Mouse (Mus musculus): ENCODE data around the gene Lrrc28. TPM values are rescaled to one million over a fixed set of nuclear protein-coding genes. Genes with fewer than 3 reads are reported as not detected.

The Lrrc28 gene
- polyA plus RNA-seq, 1 experiment from 2014 or later, result 26.3 TPM

DNA sequence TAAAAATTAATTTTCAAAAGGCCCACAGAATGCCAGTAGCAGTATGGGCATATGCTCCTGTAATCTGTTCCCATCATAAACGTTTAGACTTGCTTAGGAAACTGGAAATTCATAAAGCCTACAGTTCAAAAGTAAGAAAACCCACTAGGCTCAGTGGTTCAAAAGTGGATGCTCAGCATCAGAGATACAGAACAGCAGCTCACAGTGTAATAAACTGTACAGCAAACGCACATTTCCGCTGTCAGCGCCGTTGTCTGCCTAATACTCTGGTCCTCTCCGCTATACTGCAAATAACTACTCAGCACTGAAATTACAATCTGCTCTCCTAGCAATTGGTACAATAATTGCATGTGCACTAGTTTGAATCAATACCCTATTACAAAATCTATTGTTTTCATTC, 67.0 kb downstream of the Lrrc28 start:
- no peaks in the 10 kb centered on the region for H3K27me3 ChIP-seq (ENCODE audit: control insufficient read depth, insufficient read depth, low read length)
- no peak overlapping the region for H3K4me2 ChIP-seq (replicated peaks; ENCODE audit: low read depth, low read length)
- no peak overlapping the region for H3K9ac ChIP-seq (ENCODE audit: low read depth, low read length)
- ATAC-seq (ENCODE audit: low FRiP score) (no peak), DNase-seq (ENCODE audit: low spot score) (no peak)
- H3K36me3 ChIP-seq (ENCODE audit: control insufficient read depth, insufficient read depth, low read length), result no peaks in the 10 kb centered on the region
- no peak overlapping the region for H3K27ac ChIP-seq (ENCODE audit: low read depth, low read length)
- H3K4me1 ChIP-seq (replicated peaks; ENCODE audit: control insufficient read depth, insufficient read depth, low read length), result no peaks in the 10 kb centered on the region
- H3K9me3 ChIP-seq (ENCODE audit: control insufficient read depth, low read length), result no peaks in the 10 kb centered on the region
- no peak overlapping the region for H3K4me3 ChIP-seq (ENCODE audit: low read depth, low read length)
- 94% methylated on average over 6 of the region's 6 CpGs for WGBS

DNA sequence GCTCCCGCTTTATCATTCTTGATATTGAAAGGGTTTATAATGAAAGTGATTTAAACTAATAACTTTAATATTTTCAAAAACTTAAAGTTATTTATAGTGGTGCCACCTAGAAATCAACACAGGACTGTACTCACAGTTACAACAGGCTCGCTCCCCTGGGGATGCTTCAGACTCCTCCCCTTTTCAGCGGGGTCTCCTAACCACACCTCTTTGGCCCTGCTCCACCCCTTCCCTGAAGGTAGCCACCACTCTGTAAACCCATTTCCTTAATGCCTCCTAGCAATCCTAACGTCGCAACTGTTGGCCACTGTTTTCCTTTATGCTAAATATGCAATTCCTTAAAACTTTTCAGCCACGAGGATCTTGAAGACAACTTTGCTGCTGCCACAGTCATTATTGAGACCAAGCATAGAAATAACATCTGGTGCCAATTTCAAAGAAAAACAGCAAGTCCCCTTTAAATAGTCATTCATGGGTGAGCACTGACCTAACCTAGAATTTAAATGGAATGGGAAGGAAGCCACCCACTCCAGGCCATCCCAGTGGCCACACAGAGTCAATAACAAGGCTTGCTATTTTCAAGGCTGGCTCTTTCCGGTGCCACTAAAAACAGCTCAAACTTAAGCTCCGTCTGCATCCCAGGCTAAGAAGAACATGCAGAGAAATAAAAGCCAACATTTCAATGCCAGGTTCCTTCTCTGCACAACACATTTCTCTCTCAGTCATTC, 78.4 kb downstream of the Lrrc28 start:
- H3K4me3 ChIP-seq (ENCODE audit: low read depth, low read length), result no peak overlapping the region
- ATAC-seq (ENCODE audit: low FRiP score) (no peak), DNase-seq (ENCODE audit: low spot score) (no peak)
- WGBS, result 68% methylated on average over 8 of the region's 8 CpGs
- no peaks in the 10 kb centered on the region for H3K4me1 ChIP-seq (replicated peaks; ENCODE audit: control insufficient read depth, insufficient read depth, low read length)
- no peaks in the 10 kb centered on the region for H3K36me3 ChIP-seq (ENCODE audit: control insufficient read depth, insufficient read depth, low read length)
- no peak overlapping the region for H3K9ac ChIP-seq (ENCODE audit: low read depth, low read length)
- no peaks in the 10 kb centered on the region for H3K9me3 ChIP-seq (ENCODE audit: control insufficient read depth, low read length)
- no peak overlapping the region for H3K27ac ChIP-seq (ENCODE audit: low read depth, low read length)
- no peaks in the 10 kb centered on the region for H3K27me3 ChIP-seq (ENCODE audit: control insufficient read depth, insufficient read depth, low read length)
- no peak overlapping the region for H3K4me2 ChIP-seq (replicated peaks; ENCODE audit: low read depth, low read length)

DNA sequence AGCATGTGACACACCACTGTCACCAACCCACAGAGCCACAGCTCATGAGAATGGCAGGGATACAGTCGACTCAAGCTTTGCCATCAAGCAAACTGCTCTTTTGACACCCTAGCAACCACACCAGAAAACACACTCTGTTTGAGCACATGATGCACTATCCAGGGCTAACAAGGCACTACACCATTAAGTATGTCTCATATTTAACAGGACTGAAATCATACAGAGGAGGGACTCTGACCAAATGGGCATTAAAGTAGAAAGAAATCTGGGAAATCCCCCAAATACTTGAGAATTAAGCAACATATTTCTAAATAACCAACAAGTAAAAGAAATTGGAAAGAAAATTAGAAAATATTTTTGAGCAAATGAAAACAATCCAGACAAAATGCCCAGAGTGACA, 79.9 kb downstream of the Lrrc28 start:
- H3K27ac ChIP-seq (ENCODE audit: low read depth, low read length), result no peak overlapping the region
- H3K4me3 ChIP-seq (ENCODE audit: low read depth, low read length), result no peak overlapping the region
- ATAC-seq (ENCODE audit: low FRiP score) (no peak), DNase-seq (ENCODE audit: low spot score) (no peak)
- no peaks in the 10 kb centered on the region for H3K36me3 ChIP-seq (ENCODE audit: control insufficient read depth, insufficient read depth, low read length)
- no peak overlapping the region for H3K9ac ChIP-seq (ENCODE audit: low read depth, low read length)
- WGBS, result 77% methylated on average over 1 of the region's 1 CpGs
- no peaks in the 10 kb centered on the region for H3K9me3 ChIP-seq (ENCODE audit: control insufficient read depth, low read length)
- H3K4me1 ChIP-seq (replicated peaks; ENCODE audit: control insufficient read depth, insufficient read depth, low read length), result no peaks in the 10 kb centered on the region
- no peaks in the 10 kb centered on the region for H3K27me3 ChIP-seq (ENCODE audit: control insufficient read depth, insufficient read depth, low read length)
- no peak overlapping the region for H3K4me2 ChIP-seq (replicated peaks; ENCODE audit: low read depth, low read length)

GRCm38 (mm10) chr7:67562176-67562575, 82.9 kb downstream of the Lrrc28 start:
- Histone ChIP-seq H3K27me3 (ENCODE audit: control insufficient read depth, insufficient read depth, low read length) (no peaks in the 10 kb centered on the region), H3K9ac (ENCODE audit: low read depth, low read length) (no peak overlapping the region), H3K9me3 (ENCODE audit: control insufficient read depth, low read length) (no peaks in the 10 kb centered on the region), H3K27ac (ENCODE audit: low read depth, low read length) (no peak overlapping the region), H3K4me3 (ENCODE audit: low read depth, low read length) (no peak overlapping the region), H3K4me1 (replicated peaks; ENCODE audit: control insufficient read depth, insufficient read depth, low read length) (no peaks in the 10 kb centered on the region), H3K36me3 (ENCODE audit: control insufficient read depth, insufficient read depth, low read length) (no peaks in the 10 kb centered on the region), H3K4me2 (replicated peaks; ENCODE audit: low read depth, low read length) (no peak overlapping the region)
- WGBS, result 63% methylated on average over 12 of the region's 12 CpGs
- no peak for DNase-seq (ENCODE audit: low spot score)
- no peak for ATAC-seq (ENCODE audit: low FRiP score)

- H3K4me2 ChIP-seq (replicated peaks; ENCODE audit: low read depth, low read length), result no peak overlapping the region
- no peaks in the 10 kb centered on the region for H3K4me1 ChIP-seq (replicated peaks; ENCODE audit: control insufficient read depth, insufficient read depth, low read length)
- H3K4me3 ChIP-seq (ENCODE audit: low read depth, low read length), result no peak overlapping the region
- 92% methylated on average over 7 of the region's 7 CpGs for WGBS
- H3K9me3 ChIP-seq (ENCODE audit: control insufficient read depth, low read length), result no peaks in the 10 kb centered on the region
- H3K27me3 ChIP-seq (ENCODE audit: control insufficient read depth, insufficient read depth, low read length), result no peaks in the 10 kb centered on the region
- DNase-seq (ENCODE audit: low spot score) (no peak), ATAC-seq (ENCODE audit: low FRiP score) (no peak)
- H3K27ac ChIP-seq (ENCODE audit: low read depth, low read length), result no peak overlapping the region
- H3K9ac ChIP-seq (ENCODE audit: low read depth, low read length), result no peak overlapping the region
- no peaks in the 10 kb centered on the region for H3K36me3 ChIP-seq (ENCODE audit: control insufficient read depth, insufficient read depth, low read length)
Observed at GRCm38 (mm10) chr7:67559486-67559885, 85.6 kb downstream of the Lrrc28 start.

GRCm38 (mm10) chr7:67558230-67558629, 86.8 kb downstream of the Lrrc28 start:
- no peak for ATAC-seq (ENCODE audit: low FRiP score)
- H3K27me3 ChIP-seq (ENCODE audit: control insufficient read depth, insufficient read depth, low read length), result no peaks in the 10 kb centered on the region
- no peak for DNase-seq (ENCODE audit: low spot score)
- no peaks in the 10 kb centered on the region for H3K9me3 ChIP-seq (ENCODE audit: control insufficient read depth, low read length)
- no peak overlapping the region for H3K9ac ChIP-seq (ENCODE audit: low read depth, low read length)
- no peak overlapping the region for H3K27ac ChIP-seq (ENCODE audit: low read depth, low read length)
- H3K4me3 ChIP-seq (ENCODE audit: low read depth, low read length), result no peak overlapping the region
- no peaks in the 10 kb centered on the region for H3K4me1 ChIP-seq (replicated peaks; ENCODE audit: control insufficient read depth, insufficient read depth, low read length)
- WGBS, result 88% methylated on average over 5 of the region's 5 CpGs
- H3K36me3 ChIP-seq (ENCODE audit: control insufficient read depth, insufficient read depth, low read length), result no peaks in the 10 kb centered on the region
- H3K4me2 ChIP-seq (replicated peaks; ENCODE audit: low read depth, low read length), result no peak overlapping the region

DNA sequence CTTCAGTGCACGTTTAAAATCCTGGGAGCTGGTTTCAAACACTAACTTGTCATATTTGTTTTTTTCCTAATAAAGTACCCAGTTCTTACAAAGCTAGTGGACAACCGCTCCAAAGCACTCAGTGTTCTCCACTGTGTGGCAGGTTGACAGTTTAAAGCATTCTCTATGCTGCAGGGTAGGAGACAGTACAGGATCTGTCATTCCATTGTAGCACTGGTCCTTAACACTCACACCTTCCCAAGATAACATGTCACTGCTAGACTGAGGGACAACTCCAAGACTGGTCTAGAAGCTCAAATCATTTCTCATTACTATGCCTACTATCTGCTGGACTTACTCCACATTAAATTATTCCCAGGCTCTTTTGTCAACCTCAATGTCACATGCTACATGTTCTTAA, 90.2 kb downstream of the Lrrc28 start:
- Histone ChIP-seq H3K4me1 (replicated peaks; ENCODE audit: control insufficient read depth, insufficient read depth, low read length) (no peaks in the 10 kb centered on the region), H3K36me3 (ENCODE audit: control insufficient read depth, insufficient read depth, low read length) (no peaks in the 10 kb centered on the region), H3K4me3 (ENCODE audit: low read depth, low read length) (no peak overlapping the region), H3K9me3 (ENCODE audit: control insufficient read depth, low read length) (no peaks in the 10 kb centered on the region), H3K9ac (ENCODE audit: low read depth, low read length) (no peak overlapping the region), H3K4me2 (replicated peaks; ENCODE audit: low read depth, low read length) (no peak overlapping the region), H3K27ac (ENCODE audit: low read depth, low read length) (no peak overlapping the region), H3K27me3 (ENCODE audit: control insufficient read depth, insufficient read depth, low read length) (no peaks in the 10 kb centered on the region)
- DNase-seq (ENCODE audit: low spot score), result no peak
- ATAC-seq (ENCODE audit: low FRiP score), result no peak
- 88% methylated on average over 2 of the region's 2 CpGs for WGBS

DNA sequence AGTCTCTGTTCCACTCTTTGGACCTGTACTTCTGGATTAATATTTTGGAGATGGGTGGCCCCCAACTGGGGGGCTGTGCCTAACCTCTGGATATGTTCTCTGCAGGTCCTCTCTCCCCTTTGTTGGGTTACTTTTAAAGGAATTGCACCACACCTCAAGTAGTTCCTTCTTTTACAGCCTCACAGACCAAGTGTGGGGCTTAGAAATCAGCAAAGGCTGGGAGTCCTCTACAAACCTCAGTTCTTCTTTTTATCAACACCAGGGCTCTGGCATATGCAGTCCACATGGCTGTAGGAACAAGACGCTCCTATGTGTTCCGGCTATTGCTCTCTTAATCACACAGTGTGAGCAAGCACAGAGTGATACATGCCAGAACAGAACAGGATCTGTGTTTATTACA, 93.8 kb downstream of the Lrrc28 start:
- Histone ChIP-seq H3K27me3 (ENCODE audit: control insufficient read depth, insufficient read depth, low read length) (no peaks in the 10 kb centered on the region), H3K27ac (ENCODE audit: low read depth, low read length) (no peak overlapping the region), H3K9me3 (ENCODE audit: control insufficient read depth, low read length) (no peaks in the 10 kb centered on the region), H3K36me3 (ENCODE audit: control insufficient read depth, insufficient read depth, low read length) (no peaks in the 10 kb centered on the region), H3K9ac (ENCODE audit: low read depth, low read length) (no peak overlapping the region), H3K4me2 (replicated peaks; ENCODE audit: low read depth, low read length) (no peak overlapping the region), H3K4me3 (ENCODE audit: low read depth, low read length) (no peak overlapping the region), H3K4me1 (replicated peaks; ENCODE audit: control insufficient read depth, insufficient read depth, low read length) (no peaks in the 10 kb centered on the region)
- DNase-seq (ENCODE audit: low spot score), result no peak
- ATAC-seq (ENCODE audit: low FRiP score), result no peak
- WGBS, result 87% methylated on average over 2 of the region's 2 CpGs

DNA sequence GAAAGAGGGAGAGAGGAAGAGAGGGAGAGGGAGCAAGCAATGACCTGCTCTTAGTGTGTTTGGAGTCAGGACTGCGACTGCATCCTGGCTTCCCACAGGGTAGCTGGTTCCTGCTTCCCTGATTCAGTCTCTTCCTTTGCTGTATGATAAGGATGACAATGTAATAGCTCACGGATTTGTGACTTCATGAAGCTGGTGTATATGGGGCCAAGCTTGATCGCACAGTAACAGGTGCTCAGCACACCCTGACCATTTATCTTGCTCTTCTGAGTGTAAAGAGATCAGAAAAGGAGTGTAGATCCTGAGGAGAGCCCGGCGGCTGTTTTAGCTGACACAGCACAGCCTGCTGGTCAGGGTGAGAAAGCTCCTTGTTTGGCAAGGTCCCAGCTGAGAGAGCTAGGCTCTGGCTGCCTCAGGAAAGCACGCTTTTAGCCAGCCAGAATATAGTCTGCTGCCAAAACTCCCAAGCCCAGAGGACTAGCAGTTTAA, 96.0 kb downstream of the Lrrc28 start:
- DNase-seq (ENCODE audit: low spot score), result peak; percentile 56
- WGBS, result 27% methylated on average over 6 of the region's 6 CpGs
- no peak overlapping the region for H3K27ac ChIP-seq (ENCODE audit: low read depth, low read length)
- no peaks in the 10 kb centered on the region for H3K27me3 ChIP-seq (ENCODE audit: control insufficient read depth, insufficient read depth, low read length)
- no peak overlapping the region for H3K4me2 ChIP-seq (replicated peaks; ENCODE audit: low read depth, low read length)
- H3K9ac ChIP-seq (ENCODE audit: low read depth, low read length), result no peak overlapping the region
- no peak overlapping the region for H3K4me3 ChIP-seq (ENCODE audit: low read depth, low read length)
- H3K36me3 ChIP-seq (ENCODE audit: control insufficient read depth, insufficient read depth, low read length), result no peaks in the 10 kb centered on the region
- H3K4me1 ChIP-seq (replicated peaks; ENCODE audit: control insufficient read depth, insufficient read depth, low read length), result no peaks in the 10 kb centered on the region
- no peaks in the 10 kb centered on the region for H3K9me3 ChIP-seq (ENCODE audit: control insufficient read depth, low read length)
- ATAC-seq (ENCODE audit: low FRiP score), result 0 out of 2 replicates have a peak, but pooled peaks have one; percentile 22

Measured in hindbrain, embryonic 11.5 days (tissue).